Mouse (Mus musculus): ENCODE data around the gene Nfia.

The Nfia gene

DNA sequence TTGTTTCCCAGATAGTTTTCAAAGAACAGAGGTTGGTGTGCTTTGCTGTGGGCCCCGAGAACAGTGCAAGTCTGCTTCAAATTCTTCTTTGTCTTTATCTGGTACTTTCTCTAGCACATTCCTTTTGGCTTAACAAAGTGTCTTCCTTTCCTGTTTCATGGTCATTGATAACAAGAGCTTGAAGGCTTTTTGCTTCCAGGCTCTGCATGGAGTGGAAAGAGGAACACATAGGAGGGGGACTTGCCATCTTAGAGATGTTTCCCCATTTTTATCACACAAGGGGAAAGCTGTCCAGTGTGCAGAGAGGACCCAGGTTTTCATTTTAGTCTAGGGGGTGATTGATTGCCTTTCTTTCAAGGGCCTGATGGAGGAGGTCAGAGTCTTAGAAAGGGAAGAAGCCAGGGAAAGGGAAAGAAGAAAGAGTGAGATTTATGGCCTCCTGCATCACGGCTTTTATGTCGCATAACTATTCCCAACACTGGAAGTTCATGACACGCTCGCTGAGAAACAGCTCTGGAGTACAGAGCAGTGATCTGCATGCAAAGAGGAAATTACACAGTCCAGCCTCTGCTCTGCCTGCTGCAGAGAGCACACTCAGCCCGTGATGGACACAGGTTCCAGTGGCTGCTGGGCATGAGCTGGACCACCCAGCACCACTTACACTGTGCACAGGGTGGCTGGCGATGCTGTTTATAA is 67.0 kb downstream of the Nfia start:
- peak; percentile 15; the same call in 1 of the 2 replicates for ATAC-seq (ENCODE audit: low TSS enrichment)

DNA sequence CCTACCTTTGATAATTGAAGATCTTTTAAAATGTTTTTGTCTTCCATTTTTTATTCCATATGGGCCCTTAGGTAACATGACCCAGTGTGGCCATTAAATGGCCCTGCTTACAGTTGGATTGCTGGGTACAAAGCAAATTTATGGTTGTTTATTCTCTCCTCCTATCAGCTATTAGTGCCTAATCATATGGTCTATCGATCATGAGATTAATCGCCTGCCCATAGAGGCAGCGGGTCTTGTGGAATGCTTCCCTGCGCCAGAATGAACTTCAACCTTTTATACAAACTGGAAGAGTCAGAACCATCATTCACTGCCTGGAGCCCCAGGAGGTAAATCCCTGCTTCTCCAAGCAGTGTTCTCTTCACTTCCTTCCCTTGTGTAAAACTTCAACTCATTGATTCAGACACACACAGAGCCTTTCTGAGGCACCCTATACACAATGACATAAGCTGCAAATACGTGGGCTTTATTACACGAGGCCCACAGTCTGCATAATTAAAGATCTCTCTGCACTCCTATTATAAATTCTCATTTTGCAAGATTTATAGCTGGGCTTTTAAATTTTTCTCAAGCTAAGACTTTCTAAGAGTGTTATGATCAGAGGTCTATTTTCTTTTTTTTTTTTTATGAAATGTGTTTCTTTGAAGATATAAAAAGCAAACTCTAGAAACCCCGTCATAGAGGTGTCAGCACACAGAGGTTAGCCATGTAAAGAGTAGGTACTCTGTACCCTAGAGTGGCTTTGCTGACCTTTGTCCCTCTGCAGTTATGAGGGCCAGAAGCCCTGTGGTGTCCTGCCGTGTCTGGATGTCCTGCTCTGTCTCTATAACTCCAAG is 67.9 kb downstream of the Nfia start:
- ATAC-seq (ENCODE audit: low TSS enrichment) = no peak

DNA sequence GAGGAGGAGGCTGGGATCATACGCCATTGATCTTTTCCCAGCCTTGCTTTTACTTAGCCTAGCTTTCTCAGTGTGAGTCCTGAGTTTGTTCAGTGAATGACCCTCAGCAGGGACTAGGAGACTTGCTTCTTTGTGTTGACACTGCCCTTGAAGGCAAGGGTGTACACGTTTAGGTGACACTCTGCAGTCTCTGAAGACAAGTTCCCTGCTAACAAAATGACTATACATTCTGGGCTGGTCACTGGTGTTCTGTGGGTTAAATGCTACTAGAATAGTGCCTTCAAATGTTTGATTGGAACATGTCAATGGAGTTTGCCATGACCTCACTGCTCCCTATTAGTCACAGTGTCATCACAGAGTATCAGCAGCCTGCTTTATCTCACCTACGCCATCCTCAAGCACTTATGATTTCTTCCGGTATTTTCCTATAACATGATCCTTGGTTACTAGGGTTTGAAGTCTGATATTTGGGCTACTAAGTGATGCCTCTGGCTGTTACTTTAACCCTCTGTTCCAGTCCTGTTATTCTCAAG is 68.6 kb downstream of the Nfia start:
- no peak for ATAC-seq (ENCODE audit: low TSS enrichment)

DNA sequence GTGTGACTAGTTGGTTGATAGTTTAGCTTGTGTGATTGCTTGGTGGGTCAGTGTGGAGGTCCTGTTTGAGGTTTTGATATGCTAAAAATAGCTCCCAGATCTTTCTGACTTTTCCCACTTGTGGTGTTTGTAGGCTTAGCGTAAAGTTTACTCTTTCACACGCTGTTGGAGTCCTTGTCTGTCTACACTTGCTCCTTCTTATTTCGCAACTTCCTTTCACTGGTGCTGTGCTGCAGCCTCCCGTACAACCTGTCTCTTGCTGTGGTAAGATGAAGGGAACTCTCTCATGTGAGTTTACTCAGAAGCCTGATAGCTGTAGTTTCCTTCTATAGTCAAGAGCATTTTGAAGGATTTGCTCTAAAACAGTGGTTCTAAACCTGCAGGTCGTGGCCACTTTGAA is 69.2 kb downstream of the Nfia start:
- no peak for ATAC-seq (ENCODE audit: low TSS enrichment)

DNA sequence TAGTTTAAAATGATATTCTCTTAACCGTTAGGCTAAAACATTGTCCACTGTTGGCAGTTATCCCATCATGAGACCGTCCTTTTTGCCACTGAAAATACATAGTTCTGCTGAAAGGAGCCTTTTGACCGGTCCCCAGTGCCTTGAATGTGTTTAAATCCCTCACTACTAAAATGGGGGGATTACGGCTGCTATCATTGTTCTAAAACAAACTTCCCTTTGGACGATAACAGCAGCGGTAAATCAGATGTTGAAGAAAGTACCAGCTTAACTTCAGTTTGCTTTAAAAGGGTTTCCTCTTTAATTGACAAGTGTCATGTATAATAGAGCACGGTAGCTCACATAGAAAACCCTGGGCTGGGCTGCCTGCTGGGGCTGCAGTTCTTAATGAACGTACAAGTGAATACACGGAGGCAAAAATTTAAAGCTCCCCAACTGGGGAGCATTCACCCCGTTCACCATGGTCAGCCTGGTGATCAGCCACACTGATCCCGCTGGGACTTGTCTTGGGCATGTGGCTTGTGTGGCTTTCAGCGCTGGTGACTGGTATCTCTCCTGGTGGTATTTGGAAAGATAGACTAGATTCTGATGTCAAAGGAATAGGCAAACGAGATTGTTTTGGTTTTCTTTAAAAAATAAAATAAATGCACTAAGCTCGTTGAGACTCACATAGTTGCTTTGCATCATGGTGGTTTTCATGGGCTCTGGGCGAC is 71.6 kb downstream of the Nfia start:
- no peak for ATAC-seq (ENCODE audit: low TSS enrichment)

DNA sequence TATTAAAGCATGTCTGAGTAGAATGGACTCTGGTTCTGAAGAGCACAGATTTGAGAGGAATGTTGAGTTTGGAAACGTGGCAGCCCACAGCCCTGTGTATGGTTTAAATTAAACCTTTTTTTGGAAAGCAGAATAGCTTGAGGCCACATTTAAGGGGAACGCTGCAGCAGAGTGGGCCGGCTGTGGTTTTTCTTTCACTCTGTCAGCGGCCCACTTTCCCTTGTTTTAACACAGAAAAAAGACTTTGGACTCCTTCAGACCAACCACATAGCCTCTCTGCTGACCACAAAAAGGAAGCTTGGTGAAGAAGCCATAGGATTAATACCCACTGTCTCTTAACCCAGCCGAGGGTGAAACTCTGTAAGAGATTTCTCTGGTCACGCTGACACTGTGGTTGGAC is 72.4 kb downstream of the Nfia start:
- peak; percentile 80 for ATAC-seq (ENCODE audit: low TSS enrichment)

DNA sequence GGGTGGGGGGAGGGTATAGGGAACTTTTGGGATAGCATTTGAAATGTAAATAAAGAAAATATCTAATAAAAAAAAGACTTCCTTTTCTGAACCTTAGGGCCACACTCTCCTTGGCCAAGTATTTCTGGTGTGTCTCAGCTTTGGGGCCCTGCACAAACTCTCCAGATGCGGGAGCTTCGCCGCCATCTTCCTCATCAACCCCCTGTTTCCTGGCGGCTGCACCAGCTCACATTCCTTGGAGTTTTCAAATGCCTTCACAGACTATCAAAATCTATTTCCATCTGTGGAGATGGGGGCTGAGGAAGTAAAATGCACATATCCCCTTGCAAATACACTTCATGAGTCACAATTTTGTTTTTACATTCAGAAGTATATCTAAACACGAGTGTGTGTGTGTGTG is 75.1 kb downstream of the Nfia start:
- no peak for ATAC-seq (ENCODE audit: low TSS enrichment)

DNA sequence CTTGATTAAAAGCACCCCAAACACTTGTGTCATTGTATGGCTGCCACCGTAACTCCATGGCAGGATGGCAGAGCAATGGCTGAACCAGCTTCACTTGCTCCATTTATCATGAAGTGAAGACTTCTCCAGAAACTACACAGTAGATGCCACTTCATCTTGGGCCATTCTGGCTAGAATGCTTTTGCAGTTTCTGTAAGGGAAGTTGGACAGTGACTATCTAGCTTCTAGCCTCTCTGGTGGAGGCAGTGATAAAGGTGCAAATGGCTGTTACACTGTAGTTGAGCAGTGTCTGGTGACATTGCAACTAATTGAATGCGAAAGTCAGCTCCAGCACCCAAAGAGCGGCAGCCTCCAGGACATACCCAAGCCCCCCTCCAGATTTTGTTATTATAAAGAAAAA is 78.5 kb downstream of the Nfia start:
- no peak for ATAC-seq (ENCODE audit: low TSS enrichment)

DNA sequence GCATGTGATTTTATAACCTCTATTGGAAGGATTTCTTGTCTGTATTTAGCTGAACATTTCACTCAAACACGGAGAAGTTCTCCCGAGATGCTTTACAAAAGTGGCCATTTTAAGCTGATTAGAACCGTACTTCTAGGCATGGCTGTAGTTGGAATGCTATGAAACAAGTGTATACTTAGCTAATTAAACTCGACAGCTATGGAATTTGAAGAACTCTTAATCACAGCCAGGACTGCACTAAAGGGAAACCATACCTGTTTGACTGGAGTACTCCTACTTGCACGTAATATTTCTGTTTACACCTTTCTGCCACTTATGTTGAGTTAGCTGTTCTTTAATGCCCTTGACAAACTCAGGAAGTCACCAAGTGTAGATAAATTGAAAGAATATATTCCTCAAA is 79.2 kb downstream of the Nfia start:
- no peak for ATAC-seq (ENCODE audit: low TSS enrichment)

DNA sequence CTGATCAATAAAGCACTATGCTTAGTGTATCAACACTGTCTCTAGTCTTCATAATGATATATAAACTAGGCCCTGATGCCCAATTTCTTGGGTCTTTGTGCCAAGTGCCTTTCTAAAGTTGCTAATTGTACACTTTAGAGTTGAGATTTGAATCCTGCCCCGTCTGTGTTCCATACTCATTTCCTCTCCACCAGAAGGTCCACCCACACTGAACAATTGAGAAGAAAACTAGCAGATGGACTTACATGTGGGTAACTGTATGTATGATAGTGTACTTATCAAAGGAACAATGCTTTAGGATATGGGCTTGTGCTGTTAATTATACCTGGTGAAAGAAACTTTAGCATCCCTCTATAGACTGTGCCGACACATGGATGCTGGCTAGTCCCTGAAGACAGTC is 80.1 kb downstream of the Nfia start:
- ATAC-seq (ENCODE audit: low TSS enrichment) = 0 out of 2 replicates have a peak, but pooled peaks have one; percentile 27

DNA sequence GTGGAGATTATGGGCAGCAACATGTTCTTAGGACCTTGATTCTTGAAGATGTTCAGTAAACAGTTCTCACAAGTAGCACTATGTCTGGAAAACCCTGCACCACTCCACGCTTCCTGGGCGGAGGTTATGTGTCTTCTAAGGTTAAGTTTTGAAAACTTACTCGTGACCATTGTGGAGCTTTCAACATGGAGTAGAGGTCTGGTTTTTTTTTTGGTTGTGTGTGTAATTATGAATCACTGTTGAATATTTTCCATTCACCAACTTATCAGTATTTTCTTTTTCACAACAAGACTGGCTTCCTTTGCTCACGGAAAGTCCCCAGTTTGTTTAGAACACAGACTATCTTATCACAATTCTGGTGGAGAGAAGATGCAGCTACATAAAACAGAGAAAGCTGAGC is 82.2 kb downstream of the Nfia start:
- no peak for ATAC-seq (ENCODE audit: low TSS enrichment)

DNA sequence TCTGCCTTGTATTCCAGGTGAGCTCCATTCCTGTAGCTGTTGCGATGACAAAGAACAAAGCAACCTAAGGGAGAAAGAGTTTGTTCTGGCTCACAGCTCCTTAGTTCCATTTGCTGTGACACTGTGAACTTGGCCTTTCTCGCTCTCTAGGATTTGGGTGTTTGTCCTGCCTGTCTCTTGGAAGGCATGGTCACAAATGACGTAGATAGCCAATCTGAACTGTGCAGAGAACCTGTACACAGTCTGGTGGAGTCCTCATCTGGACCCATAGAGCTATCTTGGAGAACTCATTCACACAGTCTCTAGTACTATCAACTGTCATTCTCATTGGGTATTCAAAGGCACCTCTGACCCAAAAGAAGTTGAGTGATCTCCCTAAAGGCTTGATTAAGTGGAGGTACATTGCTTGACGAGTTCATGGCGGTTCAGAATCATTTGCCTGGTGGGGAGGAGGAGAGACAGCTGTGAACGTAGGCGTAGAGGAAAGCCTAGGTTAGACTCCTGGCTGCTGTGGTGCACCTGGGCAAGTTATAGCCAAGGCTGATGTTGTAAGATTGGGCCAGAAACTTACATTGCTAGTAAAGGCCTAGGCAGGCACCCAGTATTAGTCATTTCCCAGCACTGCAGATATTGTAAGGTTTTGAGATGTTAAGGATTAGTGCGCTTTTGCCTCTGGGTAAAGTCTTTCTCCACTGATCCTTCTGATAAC is 83.3 kb downstream of the Nfia start:
- ATAC-seq (ENCODE audit: low TSS enrichment) = no peak

DNA sequence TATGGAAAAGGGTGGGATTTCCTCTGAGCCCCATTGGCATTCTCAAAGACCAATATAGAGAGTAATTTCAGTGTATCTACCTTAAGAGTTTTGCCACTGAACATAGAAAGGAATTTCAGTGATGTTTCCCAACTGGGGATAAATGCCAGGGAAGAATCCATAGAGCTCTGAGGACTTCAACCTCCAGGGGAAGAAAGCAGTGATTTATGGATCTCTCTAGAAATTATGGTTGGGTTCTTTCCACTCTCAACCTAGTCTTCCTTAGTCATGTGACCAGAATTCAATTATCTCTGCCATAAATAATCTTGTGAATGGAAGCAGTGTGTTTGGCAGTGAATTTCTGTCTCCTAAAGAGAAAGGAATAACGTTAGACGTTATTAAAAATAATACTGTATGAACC is 85.0 kb downstream of the Nfia start:
- no peak for ATAC-seq (ENCODE audit: low TSS enrichment)

DNA sequence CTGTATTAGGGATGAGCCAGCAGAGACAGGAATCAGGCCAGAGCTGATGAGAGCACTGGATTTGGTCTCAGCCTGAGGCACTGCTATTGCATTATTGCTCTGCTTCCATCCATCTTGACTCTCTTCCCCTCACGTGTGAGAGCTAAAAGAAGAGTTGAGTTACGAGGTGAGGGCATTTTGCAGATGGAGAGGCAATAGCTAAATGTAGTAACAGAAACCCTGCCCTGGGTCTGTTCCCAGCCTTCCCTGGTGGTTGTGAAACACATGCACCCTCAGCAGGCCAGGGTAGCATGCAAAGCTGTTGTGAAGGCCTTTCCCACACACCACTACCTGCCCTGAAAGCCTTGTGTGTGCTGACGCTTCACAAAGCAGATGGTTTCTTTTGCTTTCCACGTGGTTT is 86.9 kb downstream of the Nfia start:
- no peak for ATAC-seq (ENCODE audit: low TSS enrichment)

DNA sequence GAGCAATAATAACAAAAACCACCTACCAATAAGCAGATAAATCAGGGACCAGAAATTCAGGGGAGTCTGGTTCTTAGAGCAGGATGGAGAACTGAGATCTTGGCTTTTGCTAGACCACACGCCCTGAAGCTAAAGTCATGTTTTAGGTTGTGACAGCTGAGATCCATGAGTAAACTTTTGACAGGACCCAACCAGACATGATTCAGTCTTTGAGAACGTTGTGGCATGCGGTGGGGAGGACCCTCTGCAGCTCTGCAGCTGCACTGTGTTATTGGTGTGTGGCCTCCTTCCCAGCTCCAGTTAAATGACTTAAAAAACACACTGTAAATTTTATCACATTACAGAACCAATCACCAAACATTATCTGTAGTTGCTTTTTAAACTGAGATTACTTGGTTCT is 87.8 kb downstream of the Nfia start:
- no peak for ATAC-seq (ENCODE audit: low TSS enrichment)

DNA sequence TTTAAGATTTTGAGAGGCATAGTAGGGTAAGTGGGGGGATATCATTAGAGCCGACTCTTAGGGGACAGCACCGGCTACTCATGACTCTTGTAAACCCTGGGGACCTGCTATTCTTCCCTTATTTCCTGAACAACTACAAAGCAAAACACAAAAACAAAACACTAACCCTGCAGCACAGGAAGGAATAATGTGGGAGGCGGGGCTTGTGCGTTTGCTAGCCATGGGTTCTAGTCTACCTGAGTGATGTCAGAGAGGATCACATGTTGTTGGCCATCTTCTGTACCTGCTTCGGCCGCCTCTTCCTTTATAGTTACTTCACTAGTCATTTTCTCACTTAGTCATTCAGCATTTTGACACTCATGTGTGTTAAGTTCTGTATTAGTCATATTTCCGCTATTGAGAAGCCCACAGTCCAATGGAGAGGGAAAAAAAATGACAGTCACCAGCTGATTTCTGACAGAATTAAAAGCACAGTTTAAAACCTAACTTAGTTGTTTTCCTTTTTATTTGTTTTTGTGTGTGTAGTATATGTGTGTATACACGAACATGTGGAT is 88.3 kb downstream of the Nfia start:
- no peak; the same call in 1 of the 2 replicates for ATAC-seq (ENCODE audit: low TSS enrichment)

DNA sequence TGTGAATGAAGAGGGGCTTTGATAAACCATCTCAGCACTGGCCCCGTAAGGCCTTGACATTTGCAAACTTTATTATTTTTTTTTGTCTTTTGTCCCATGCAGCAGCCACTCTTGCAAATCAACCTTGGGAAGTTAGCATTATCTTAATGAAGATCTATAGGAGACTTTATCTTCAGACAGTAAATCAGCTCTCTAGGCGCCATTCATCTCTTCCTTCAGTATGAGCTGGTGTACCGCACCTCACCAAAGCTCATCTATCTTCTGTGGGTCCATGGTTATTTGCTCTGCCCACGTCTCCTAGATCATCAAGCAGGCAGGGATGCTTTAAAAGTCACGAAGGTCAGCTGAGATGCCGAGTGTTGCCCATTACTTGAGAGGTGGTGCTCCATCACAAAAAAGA is 89.8 kb downstream of the Nfia start:
- ATAC-seq (ENCODE audit: low TSS enrichment) = no peak

DNA sequence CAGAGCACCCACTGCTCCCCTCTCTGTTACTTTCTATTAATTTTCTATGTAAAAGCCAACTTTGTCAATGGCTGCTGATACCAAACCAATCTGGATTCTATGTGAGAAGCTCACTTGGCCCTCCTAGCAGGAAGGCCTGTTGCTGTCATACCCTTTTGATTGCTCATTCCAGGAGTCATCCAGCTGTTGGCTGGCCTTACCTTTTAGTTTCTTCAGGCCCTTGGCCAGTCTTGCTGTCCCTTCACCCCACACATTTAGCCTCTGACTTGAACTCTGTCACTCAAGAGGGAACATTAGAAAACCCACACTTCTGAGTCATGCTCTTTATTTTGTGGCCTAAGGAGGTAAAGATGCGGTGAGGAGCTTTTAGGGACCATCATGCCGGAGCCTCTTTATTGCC is 91.7 kb downstream of the Nfia start:
- no peak for ATAC-seq (ENCODE audit: low TSS enrichment)

DNA sequence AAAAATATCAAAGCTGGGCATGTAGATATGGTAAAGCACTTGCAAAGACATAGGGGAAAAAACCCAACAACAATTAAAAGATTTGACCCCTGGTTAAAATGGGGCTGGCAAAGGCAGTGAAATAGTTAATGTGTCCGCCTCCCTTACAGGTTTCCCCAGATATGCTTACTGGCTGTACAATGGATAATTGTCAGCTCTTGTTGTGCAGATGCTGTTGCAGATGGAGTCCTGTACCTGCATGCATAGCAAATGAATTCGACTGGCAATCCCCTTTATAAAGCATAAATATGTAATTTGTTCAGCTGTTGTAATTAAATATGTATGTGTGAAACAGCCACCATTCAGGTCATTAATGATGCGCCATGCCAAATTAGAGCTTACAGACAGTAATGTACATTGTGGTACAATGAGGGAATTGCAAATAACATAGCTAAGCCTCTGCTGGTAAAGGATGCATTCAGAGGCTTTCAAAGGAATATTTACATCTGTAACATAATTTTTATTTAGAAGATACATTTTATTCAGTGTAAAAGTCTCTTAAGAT is 92.9 kb downstream of the Nfia start:
- no peak for ATAC-seq (ENCODE audit: low TSS enrichment)

DNA sequence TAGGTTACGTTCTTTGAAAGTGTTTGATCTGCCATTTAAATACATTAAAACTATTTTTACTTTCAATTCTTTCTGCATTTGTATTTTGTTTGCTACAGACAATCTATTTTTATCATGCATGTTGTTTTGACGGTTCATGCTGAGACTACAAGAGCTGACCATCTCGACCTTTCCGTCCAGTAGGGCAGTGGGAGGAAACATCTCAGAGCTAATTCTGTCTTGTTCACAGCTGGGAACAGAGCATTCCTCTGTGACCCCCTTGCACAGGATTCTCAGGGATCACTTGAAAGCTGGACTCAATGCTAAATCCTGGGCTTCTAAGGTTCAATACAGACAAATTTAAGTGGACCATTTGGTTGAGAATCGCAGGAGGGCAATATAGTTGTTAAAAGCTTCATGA is 93.9 kb downstream of the Nfia start:
- ATAC-seq (ENCODE audit: low TSS enrichment) = no peak

DNA sequence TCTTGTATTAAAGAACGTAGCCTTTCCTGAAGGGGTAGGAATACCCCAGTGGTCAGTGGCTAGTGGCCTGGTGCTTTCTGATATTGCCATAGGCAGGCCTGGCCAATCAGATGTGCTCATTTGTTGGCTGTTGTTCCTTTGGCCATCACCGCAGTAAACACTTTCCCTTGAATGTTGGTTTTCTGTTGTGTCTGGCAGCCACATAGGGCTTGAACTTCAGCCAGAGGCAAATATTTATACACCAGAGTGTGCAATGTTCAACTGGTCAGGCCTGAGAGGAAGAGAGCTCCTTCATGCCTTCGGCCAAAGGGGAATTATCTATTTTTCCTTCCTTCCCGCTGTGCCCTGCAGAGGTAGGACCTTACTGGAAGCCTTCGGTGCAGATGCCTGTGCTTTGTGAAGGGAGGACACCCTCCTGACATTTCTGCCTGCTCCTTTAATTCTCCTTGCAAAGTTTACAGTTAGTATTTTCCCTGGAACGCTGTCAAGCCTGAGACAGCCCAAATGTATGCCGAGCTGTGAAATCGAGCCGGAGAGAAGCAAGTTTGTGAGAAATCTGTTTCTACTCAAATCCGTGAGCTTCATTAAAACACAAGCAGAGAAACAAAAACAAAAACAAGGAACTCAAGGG is 95.9 kb downstream of the Nfia start:
- peak; percentile 25 for ATAC-seq (ENCODE audit: low TSS enrichment)
